Mouse (Mus musculus) layer of hippocampus, adult 11-12 months (tissue): ENCODE data around the gene Fam25c.

Source experiments
- DNase-seq: peaks from one replicate; pipeline ENCODE4 v3.0.0; 2022; ENCODE audit warnings: low spot score

Gene Fam25c

GRCm38 (mm10) chr14:34363490-34364253, 8.4 kb upstream of the Fam25c start:
- DNase-seq: peak; percentile 45

GRCm38 (mm10) chr14:34362726-34363445, 7.7 kb upstream of the Fam25c start:
- peak; percentile 74 for DNase-seq

- no peak for DNase-seq
Measured at GRCm38 (mm10) chr14:34362135-34362534, 6.9 kb upstream of the Fam25c start.

GRCm38 (mm10) chr14:34360251-34360650, 5.0 kb upstream of the Fam25c start:
- DNase-seq: no peak

GRCm38 (mm10) chr14:34359676-34360244, 4.5 kb upstream of the Fam25c start:
- no peak for DNase-seq

- peak; percentile 25 for DNase-seq
Measured at GRCm38 (mm10) chr14:34357671-34358455, 2.6 kb upstream of the Fam25c start.

GRCm38 (mm10) chr14:34354456-34354855, 777 bp downstream of the Fam25c start:
- DNase-seq: no peak

- DNase-seq: no peak
Measured at GRCm38 (mm10) chr14:34353326-34353725, 1.9 kb downstream of the Fam25c start.

- no peak for DNase-seq
Measured at GRCm38 (mm10) chr14:34352523-34352922, 2.7 kb downstream of the Fam25c start.

GRCm38 (mm10) chr14:34351660-34352059, 3.6 kb downstream of the Fam25c start:
- no peak for DNase-seq

- no peak for DNase-seq
Measured at GRCm38 (mm10) chr14:34349007-34349406, 6.2 kb downstream of the Fam25c start.

- no peak for DNase-seq
Measured at GRCm38 (mm10) chr14:34348301-34348700, 6.9 kb downstream of the Fam25c start.

GRCm38 (mm10) chr14:34347084-34347483, 8.1 kb downstream of the Fam25c start:
- DNase-seq: no peak

GRCm38 (mm10) chr14:34345771-34346566, 9.3 kb downstream of the Fam25c start:
- DNase-seq: no peak

- DNase-seq: no peak
Measured at GRCm38 (mm10) chr14:34344361-34344760, 10.9 kb downstream of the Fam25c start.

GRCm38 (mm10) chr14:34343078-34343477, 12.2 kb downstream of the Fam25c start:
- DNase-seq: no peak

GRCm38 (mm10) chr14:34341993-34342392, 13.2 kb downstream of the Fam25c start:
- no peak for DNase-seq

GRCm38 (mm10) chr14:34339446-34339845, 15.8 kb downstream of the Fam25c start:
- no peak for DNase-seq

GRCm38 (mm10) chr14:34332476-34332875, 22.8 kb downstream of the Fam25c start:
- DNase-seq: peak; percentile 54

- peak; percentile 50 for DNase-seq
Measured at GRCm38 (mm10) chr14:34331886-34332285, 23.3 kb downstream of the Fam25c start.

GRCm38 (mm10) chr14:34330657-34331158, 24.5 kb downstream of the Fam25c start:
- no peak for DNase-seq
